Mouse (Mus musculus) heart, embryonic 16.5 days (tissue): ENCODE measurements at regions not wholly inside any gene's neighbourhood (a gene's known extent, or its start where the extent isn't known, plus 50 kb on each side); places are given as distances from the start of the nearest gene placed in this dataset.

Experiments used
- ATAC-seq: fragments of 200-750 bp; cut with Nextera tagmentation; replicated peaks from 2 replicates; pipeline ENCODE4 v1.8.0; 2017; ENCODE audit warnings: moderate number of reproducible peaks; ENCODE audit not compliant: insufficient read depth, low FRiP score; ENCODE audit errors: extremely low read depth
- H3K27ac ChIP-seq: fragments of 300-500 bp; sonication (generic); 2 replicates; pipeline ENCODE4 v1.5.1; 2014; ENCODE audit warnings: mild to moderate bottlenecking, low read length, control low read depth, moderate library complexity
- H3K27me3 ChIP-seq: fragments of 300-500 bp; sonication (generic); 2 replicates; pipeline ENCODE4 v1.6.1; 2014; ENCODE audit warnings: low read length, mixed read lengths; ENCODE audit not compliant: control insufficient read depth, insufficient read depth
- H3K36me3 ChIP-seq: fragments of 300-500 bp; sonication (generic); 2 replicates; pipeline ENCODE4 v1.6.1; 2014; ENCODE audit not compliant: control insufficient read depth, insufficient read depth
- H3K4me1 ChIP-seq: fragments of 300-500 bp; sonication (generic); 2 replicates; pipeline ENCODE4 v1.6.1; 2014; ENCODE audit warnings: low read length, mixed read lengths; ENCODE audit not compliant: control insufficient read depth, insufficient read depth
- H3K4me2 ChIP-seq: fragments of 300-500 bp; sonication (generic); 2 replicates; pipeline ENCODE4 v1.6.1; 2014; ENCODE audit warnings: low read depth, mild to moderate bottlenecking, control low read depth, low read length
- H3K4me3 ChIP-seq: fragments of 300-500 bp; sonication (generic); 2 replicates; pipeline ENCODE4 v1.5.1; 2014; ENCODE audit warnings: mild to moderate bottlenecking, control low read depth, low read length
- H3K9ac ChIP-seq: fragments of 300-500 bp; sonication (generic); 2 replicates; pipeline ENCODE4 v1.6.1; 2014; ENCODE audit warnings: low read length, control low read depth
- H3K9me3 ChIP-seq: fragments of 300-500 bp; sonication (generic); replicated peaks from 2 replicates; pipeline ENCODE4 v1.6.1; 2016; ENCODE audit warnings: low read length; ENCODE audit not compliant: control insufficient read depth
- WGBS: fragments of 180-500 bp; shearing (Covaris S2); extraction: QIAGEN DNeasy Blood & Tissue Kit; methylation state at CpG from one replicate; pipeline ENCODE4 v1.1.7; 2014; 5-methylcytosine and 5-hydroxymethylcytosine counted together

- Histone ChIP-seq H3K4me3 (no peak overlapping the region), H3K9me3 (no peaks in the 10 kb centered on the region), H3K27ac (no peak overlapping the region), H3K27me3 (no peaks in the 10 kb centered on the region), H3K4me1 (no peaks in the 10 kb centered on the region), H3K36me3 (no peaks in the 10 kb centered on the region), H3K4me2 (no peak overlapping the region), H3K9ac (no peak overlapping the region)
- no peak for ATAC-seq
- 88% methylated on average over 1 of the region's 1 CpGs for WGBS
Observed at GRCm38 (mm10) chr6:94834551-94834950, 134.6 kb upstream of the Lrig1 start.

- Histone ChIP-seq H3K4me1 (no peaks in the 10 kb centered on the region), H3K9me3 (no peaks in the 10 kb centered on the region), H3K4me3 (no peak overlapping the region), H3K27me3 (no peaks in the 10 kb centered on the region), H3K9ac (no peak overlapping the region), H3K4me2 (no peak overlapping the region), H3K36me3 (no peaks in the 10 kb centered on the region), H3K27ac (no peak overlapping the region)
- WGBS, result 87% methylated on average over 8 of the region's 8 CpGs
- no peak for ATAC-seq
Observed at GRCm38 (mm10) chr6:94830801-94831200, 130.8 kb upstream of the Lrig1 start.

GRCm38 (mm10) chr6:94829246-94829645 lies 129.3 kb upstream of the Lrig1 start:
- Histone ChIP-seq H3K9ac (no peak overlapping the region), H3K4me1 (no peaks in the 10 kb centered on the region), H3K4me2 (no peak overlapping the region), H3K27me3 (no peaks in the 10 kb centered on the region), H3K27ac (no peak overlapping the region), H3K9me3 (no peaks in the 10 kb centered on the region), H3K36me3 (no peaks in the 10 kb centered on the region), H3K4me3 (no peak overlapping the region)
- WGBS, result 74% methylated on average over 5 of the region's 5 CpGs
- no peak for ATAC-seq

GRCm38 (mm10) chr6:94826656-94827055 lies 126.7 kb upstream of the Lrig1 start:
- H3K4me1 ChIP-seq, result no peaks in the 10 kb centered on the region
- no peak overlapping the region for H3K4me2 ChIP-seq
- H3K4me3 ChIP-seq, result no peak overlapping the region
- no peaks in the 10 kb centered on the region for H3K27me3 ChIP-seq
- no peak for ATAC-seq
- 75% methylated on average over 2 of the region's 2 CpGs for WGBS
- no peaks in the 10 kb centered on the region for H3K9me3 ChIP-seq
- H3K9ac ChIP-seq, result no peak overlapping the region
- no peaks in the 10 kb centered on the region for H3K36me3 ChIP-seq
- no peak overlapping the region for H3K27ac ChIP-seq

- H3K27me3 ChIP-seq, result peaks cover 5% of the 10 kb centered on the region; the same call in 1 of the 2 replicates
- WGBS, result 54% methylated on average over 6 of the region's 6 CpGs
- H3K9ac ChIP-seq, result no peak overlapping the region
- no peak overlapping the region for H3K4me2 ChIP-seq
- no peaks in the 10 kb centered on the region for H3K36me3 ChIP-seq
- H3K4me3 ChIP-seq, result no peak overlapping the region
- no peak overlapping the region for H3K27ac ChIP-seq
- no peaks in the 10 kb centered on the region for H3K9me3 ChIP-seq
- H3K4me1 ChIP-seq, result no peaks in the 10 kb centered on the region
- ATAC-seq, result no peak
Observed at GRCm38 (mm10) chr6:94818220-94818619, 118.3 kb upstream of the Lrig1 start.

GRCm38 (mm10) chr6:94816161-94816560 lies 116.2 kb upstream of the Lrig1 start:
- peaks cover 5% of the 10 kb centered on the region; the same call in 1 of the 2 replicates for H3K27me3 ChIP-seq
- no peak overlapping the region for H3K4me3 ChIP-seq
- H3K9ac ChIP-seq, result no peak overlapping the region
- ATAC-seq, result no peak
- 34% methylated on average over 5 of the region's 5 CpGs for WGBS
- no peaks in the 10 kb centered on the region for H3K36me3 ChIP-seq
- H3K9me3 ChIP-seq, result no peaks in the 10 kb centered on the region
- no peaks in the 10 kb centered on the region for H3K4me1 ChIP-seq
- no peak overlapping the region for H3K27ac ChIP-seq
- H3K4me2 ChIP-seq, result no peak overlapping the region

- Histone ChIP-seq H3K4me3 (no peak overlapping the region), H3K9ac (no peak overlapping the region), H3K27ac (no peak overlapping the region), H3K36me3 (no peaks in the 10 kb centered on the region), H3K9me3 (no peaks in the 10 kb centered on the region), H3K27me3 (peaks cover 5% of the 10 kb centered on the region; the same call in 1 of the 2 replicates), H3K4me1 (no peaks in the 10 kb centered on the region), H3K4me2 (no peak overlapping the region)
- 61% methylated on average over 3 of the region's 3 CpGs for WGBS
- no peak for ATAC-seq
Observed at GRCm38 (mm10) chr6:94814711-94815110, 114.8 kb upstream of the Lrig1 start.

GRCm38 (mm10) chr6:94813481-94814148 lies 113.7 kb upstream of the Lrig1 start:
- Histone ChIP-seq H3K9ac (no peak overlapping the region), H3K4me2 (no peak overlapping the region), H3K36me3 (no peaks in the 10 kb centered on the region), H3K27me3 (peaks cover 5% of the 10 kb centered on the region; the same call in 1 of the 2 replicates), H3K4me1 (no peaks in the 10 kb centered on the region), H3K4me3 (no peak overlapping the region), H3K9me3 (no peaks in the 10 kb centered on the region), H3K27ac (no peak overlapping the region)
- no peak for ATAC-seq
- 69% methylated on average over 7 of the region's 7 CpGs for WGBS

- Histone ChIP-seq H3K36me3 (no peaks in the 10 kb centered on the region), H3K4me3 (no peak overlapping the region), H3K4me2 (no peak overlapping the region), H3K9me3 (no peaks in the 10 kb centered on the region), H3K27ac (no peak overlapping the region), H3K4me1 (no peaks in the 10 kb centered on the region), H3K27me3 (no peaks in the 10 kb centered on the region), H3K9ac (no peak overlapping the region)
- no peak for ATAC-seq
- 20% methylated on average over 4 of the region's 4 CpGs for WGBS
Observed at GRCm38 (mm10) chr6:94811846-94812245, 111.9 kb upstream of the Lrig1 start.
